Mouse (Mus musculus): ENCODE measurements around the gene Tnip1.

Tnip1 gene

DNA sequence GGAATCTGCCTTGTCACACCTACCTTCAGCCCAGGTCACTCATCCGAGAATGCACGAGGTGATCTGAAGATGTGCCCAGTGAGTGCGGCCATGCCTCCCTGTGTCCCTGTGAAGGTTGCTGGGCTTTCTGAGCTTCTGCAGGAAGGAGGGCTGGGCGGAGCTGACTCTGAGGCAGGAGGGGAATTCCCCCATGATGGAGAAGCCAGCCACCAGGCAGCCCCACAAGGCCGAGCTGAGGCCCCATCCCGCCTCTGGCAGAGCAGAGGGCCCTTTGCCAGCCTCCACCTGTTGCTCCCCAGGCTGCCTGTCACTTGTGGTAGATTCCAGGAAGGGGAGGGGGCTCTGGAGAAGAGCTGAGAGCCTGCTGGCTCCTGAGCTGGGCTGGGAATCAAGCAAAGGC, at the start of gene Tnip1:
Gene Tnip1, minus strand, starts transcription at position 108 of the 400 bp plus-strand sequence.
- no peak for DNase-seq

DNA sequence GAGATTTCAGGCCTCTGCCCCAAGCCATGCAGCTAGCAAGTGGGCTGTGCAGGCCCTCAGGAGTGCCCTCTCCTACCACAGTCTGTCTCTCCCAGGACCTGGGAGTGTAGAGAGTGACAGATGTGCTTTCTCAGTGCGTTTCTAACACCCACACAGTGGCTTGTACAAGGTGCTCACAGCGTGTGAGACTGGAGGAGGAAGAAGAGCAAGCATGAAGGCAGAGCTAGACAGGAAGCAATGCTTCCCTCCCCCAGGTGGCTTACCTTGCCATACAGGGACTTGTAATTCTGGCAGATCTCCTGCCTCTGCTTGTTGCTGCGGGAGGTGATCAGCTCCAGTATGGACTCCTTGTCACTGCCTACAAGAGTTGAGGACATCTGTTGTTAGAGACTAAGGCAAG, 48.7 kb upstream of the Tnip1 start:
- no peak for DNase-seq

DNA sequence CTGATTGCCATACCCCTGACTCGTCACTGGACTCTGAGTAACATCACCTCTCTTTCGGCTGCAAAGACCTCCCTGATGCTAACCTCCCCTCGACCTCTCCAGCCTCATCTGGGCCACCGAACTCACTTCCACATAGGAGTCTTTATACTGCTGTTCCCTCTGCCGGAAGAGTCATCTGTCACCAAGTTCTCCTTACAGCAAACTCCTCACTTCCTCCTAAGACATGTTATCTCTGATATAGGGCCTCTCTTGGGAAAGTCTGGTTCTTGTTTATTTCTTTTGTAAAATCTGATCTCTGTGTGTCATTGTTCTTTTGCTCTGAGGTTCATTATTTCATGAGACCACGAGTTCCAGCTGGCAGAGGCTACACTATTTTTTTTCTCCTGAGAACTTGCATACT, 45.5 kb upstream of the Tnip1 start:
- DNase-seq = no peak

DNA sequence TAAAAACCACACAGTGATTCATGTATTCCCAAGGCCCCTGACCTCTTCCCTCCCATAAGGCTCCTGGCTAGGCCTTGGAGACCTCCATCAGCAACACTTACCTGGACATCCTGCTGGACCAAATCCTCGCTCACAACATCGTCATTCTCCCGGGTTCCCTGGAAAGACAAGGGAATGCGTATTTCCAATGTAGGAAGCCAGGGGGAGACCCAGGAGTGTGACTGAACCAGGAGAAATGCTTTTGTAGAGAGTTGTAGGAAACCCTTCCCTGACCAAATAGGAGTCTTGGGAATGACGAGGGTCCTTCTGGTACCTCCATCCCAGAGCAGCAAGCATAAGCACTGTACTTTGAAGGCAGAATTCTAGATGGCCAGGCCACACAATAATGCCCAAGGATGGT, 43.0 kb upstream of the Tnip1 start:
- DNase-seq = no peak

DNA sequence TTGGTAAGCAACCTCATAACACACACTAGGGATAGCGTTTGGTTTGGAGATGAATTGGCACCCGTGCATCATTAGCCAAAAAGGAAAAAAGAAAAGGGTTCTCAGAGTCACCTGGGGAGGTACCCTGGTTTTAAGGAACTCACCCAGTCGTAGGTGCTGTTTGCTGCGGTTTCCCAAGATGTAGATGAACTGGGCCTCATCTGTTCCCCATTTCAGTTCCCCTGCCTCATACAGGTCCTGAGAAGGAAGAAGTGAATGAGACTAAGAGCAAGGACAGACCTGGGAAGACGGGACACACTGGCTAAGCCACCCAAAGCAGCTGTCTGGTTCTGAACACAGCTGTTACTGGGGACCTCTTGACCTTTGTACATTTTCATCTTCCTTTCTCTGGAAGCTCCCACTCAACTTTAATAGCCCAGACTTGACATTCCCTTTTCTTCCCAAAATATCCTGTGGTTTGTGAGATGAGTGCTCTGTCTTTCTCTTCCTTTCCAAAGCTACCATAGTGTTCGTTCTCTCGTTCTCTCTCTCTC, 42.3 kb upstream of the Tnip1 start:
- no peak for DNase-seq

DNA sequence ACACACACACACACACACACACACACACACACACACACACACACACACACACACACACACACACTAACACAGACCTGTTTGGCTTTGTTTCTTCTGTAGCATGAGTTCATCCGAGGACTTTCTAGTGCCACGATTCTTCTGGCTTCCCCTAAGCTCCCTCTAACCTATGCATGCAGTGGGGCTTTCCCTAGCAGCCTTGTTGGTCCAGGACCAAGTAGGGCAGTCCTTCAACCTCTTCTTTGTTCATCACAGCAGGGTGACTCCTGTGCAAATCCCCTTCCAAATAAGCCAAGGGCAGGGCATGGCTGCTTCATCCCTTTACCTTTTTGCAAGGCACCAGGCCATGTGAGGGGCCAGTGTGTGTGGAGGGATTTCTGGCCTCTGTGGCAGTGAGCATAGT, 36.0 kb upstream of the Tnip1 start:
- DNase-seq = no peak

DNA sequence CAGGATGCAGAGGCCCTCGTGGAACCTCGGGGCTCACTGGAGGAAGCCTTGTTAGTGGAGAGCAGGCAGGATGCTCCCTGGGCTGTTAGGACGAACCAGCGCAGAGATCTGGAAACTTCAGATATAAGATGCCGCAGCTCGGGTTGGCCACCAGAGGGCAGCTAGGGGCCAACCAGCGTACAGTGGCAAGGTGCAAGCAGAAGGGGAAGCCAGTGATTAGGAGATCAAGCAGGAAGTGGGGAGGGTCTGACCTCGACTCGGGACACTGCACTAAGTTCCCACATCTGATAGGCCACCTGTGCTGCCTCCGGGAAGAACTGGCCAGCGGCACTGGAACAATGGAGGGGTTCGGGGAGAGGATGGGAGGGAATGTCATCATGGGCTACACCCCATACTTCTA, 35.6 kb upstream of the Tnip1 start:
- DNase-seq = peak; percentile 70 to 78

DNA sequence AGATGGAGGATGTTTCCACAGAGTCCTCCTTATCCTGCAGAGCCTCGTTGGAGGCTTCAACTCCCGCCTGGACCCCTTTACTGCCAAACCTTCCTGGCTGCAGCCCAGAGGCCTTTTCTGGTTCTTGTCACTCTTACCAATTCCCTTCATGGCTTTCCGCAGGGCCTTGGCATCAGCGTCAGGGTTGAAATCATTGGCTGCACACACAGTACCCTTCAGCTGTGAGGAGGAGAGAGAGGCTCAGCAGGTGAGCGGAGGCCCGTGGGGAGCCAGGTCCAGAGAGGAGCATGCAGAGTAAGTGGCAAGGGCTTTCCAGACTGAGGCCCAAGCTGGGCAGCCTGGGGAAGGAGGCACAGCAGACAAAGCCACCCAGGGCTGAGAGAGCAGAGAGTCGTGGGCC, 33.5 kb upstream of the Tnip1 start:
- peak; percentile 65 to 67 for DNase-seq

DNA sequence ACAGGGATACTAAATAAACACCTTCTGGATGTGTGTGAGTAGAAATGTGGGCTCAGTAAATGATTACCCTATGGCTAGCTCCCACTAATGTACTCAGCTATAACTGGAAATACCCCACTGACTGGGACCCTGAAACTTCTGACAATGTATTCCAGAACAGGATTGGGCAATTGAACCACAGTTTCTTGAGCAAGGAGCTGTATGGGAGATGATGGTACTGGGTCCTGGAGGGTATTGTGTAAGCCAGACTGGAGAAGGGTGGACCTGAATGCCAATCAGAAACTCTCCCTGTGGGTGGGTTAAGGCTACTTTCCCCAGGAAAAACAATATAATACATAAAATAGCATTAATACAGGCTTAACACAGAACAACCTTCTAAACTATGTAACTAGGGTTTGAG, 27.2 kb upstream of the Tnip1 start:
- DNase-seq = no peak

DNA sequence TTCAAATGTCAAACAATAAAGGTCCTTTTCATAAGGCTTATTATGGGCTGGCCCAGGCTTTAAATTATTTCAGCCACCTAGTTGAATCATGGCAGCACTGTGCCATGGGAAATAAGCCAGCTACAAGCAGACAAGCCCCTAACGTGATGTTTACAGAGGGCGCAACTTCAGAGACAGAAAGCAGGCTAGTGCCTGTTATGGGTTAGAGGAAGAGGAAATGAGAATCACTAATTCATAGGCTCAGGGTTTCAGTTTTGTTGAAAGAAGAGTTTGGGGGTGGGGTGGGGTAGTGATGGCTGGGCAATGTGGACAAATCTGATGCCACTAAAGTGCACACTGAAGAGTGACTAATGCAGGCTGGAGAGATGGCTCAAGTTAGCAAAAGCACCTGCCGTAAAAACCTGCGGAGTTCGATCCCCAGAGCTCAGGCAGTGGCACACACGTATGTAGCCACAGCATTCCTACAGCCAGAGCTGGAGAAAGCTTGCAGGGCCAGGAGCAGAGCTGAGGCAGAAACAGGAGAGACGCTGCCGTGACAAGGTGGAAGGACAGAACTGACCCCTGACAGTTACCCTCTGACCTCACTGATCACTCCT, 26.1 kb upstream of the Tnip1 start:
- no peak for DNase-seq

DNA sequence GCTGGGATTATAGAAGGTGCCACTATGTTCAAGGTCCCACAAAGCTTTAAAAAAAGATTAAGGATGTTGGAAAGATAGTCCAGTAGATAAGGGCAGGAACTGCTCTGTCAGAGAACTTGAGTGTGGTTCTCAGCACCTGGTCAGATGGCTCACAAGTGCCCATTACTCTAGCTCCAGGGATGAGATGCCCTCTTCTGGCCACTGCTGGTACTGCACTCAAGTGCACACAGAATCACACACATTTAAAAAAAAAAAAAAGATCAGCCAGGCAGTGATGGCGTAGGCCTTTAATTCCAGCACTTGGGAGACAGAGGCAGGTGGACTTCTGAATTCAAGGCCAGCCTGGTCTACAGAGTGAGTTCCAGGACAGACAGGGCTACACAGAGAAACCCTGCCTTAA, 25.3 kb upstream of the Tnip1 start:
- peak in 1 of 2 experiments; percentile 57 for DNase-seq

DNA sequence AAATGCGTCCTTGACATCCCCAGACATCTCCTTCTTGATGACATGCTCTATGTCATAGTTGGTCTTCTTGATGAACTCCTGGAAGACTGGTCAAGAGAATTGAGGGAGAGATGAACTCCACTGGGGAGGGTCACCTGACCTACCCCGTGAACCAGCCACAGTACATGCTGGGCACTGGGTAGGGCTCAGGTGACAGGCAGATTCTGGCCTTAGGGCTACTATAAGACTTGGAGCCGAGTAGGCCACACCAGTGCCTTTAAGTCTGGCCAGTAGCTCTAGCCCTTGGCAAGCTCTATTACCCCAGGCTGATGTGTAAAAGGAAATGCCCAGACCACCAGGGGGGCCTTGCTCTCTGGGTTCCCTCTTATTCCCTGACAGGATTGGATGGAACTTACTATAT, 22.4 kb upstream of the Tnip1 start:
- no peak for DNase-seq

DNA sequence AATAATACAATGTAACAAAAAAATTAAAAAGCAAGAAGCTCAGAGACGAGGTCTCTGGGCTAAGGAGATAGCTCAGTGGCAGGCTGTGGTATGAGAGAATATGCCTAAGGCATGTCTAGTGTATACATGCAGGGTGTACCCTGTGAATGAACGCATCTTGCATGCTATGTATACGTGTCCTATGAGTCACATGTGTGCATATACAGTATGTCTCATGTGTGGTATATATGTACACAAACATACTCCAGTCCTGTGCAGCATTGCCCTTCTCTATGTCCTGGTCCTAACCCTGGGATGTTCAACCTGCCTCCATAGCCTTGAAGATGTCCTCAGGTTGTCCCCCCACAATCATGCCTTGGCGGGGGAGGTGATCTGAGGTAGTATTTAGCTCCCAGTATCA, 21.9 kb upstream of the Tnip1 start:
- no peak for DNase-seq

DNA sequence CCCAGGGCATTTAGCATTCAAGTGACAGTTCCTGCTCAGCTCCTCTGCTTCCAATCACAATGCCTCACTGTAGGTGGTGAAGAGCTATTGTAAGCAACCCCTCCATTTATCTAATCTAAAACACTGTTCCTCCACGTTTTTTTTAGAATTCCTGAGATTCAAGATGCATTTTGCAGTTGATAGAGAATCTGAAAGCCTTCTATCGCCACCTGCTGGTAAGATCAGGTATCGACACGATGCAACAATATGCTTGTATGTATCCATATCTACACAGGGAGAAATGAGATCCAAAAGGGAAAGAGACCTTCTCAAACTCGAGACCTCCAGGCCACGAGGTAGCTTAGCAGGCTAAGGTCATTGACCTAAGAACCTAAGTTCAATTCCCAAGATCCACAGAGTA, 21.4 kb upstream of the Tnip1 start:
- DNase-seq = peak; percentile 76 to 90

DNA sequence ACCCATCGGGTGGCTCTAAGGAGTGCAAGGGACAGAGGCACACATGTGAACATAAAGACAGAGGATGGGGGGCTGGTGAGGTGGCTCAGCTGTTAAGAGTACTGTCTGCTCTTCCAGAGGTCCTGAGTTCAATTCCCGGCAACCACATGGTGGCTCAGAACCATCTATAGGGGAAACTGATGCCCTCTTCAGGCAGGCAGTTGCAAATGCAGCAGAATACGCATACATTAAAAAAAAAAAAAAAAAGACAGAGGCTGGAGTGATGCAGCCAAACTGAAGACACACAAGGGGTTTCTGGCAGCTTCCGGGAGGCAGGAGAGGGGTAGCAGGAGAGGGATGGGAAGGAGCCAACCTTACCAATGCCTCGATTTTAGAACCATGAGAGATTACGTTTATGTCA, 19.8 kb upstream of the Tnip1 start:
- no peak for DNase-seq

DNA sequence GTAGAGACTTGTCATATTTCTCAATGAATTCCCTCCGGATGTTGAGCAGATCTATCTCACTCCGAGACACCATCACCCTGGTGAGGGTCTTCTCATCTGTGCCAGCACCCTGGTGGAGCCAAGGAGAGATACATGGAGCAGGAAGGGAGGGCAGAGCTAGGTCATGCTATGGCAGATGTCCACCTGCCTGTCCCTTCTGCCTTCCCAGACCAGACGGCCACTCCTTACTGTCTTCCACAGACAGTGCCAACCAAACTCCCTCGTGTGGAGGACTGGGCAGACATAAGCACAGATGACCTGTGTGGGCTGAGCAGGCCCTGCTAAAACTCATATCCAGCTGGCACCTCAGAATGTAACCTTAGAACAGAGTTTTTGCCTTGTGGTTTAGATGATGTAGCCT, 18.9 kb upstream of the Tnip1 start:
- DNase-seq = peak in 1 of 2 experiments; percentile 25

DNA sequence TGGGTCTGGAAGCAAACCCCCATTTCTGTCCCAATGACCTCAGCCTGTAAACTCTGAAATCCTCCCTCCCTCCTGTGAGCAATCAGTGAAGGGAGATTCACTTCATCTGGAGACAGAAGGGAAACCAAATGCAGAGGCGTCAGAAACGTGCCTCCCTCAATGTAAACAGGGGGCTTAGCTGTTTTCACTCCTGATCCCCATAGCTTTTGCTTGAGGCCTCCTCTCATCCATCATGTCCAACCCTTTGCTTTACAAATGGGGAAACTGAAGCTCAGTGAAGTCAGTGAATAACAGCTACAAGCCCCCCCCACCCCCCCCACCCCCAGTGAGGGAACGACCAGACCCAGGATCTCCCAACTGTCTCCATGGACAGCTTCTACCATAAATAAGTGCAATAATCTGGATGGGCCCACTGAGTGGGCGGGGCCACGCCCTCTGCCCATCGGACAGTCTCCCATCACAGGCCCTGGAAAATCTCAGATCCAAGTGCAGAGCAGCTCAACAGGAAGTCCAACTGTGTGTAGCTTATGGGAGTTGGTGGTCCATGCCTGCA, 14.7 kb upstream of the Tnip1 start:
- DNase-seq = no peak

DNA sequence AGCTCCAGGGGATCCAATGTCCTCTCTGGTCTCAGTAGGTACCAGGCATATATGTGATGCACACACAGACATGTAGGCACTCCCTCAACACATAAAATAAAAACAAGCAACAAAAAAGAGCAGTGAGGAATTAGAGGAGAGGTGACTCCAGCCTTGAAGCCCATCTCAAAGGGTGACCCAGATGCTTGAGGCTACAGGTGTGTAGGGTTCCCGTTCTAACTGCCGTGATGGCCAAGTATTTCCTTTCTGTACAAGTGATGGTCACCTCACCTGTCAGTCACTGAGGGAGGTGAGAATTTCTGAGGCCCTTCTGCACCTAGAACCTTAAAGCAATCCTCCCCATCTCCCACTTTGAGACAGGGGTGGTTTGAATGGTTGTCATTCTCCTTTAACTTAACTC, 13.6 kb upstream of the Tnip1 start:
- DNase-seq = no peak

DNA sequence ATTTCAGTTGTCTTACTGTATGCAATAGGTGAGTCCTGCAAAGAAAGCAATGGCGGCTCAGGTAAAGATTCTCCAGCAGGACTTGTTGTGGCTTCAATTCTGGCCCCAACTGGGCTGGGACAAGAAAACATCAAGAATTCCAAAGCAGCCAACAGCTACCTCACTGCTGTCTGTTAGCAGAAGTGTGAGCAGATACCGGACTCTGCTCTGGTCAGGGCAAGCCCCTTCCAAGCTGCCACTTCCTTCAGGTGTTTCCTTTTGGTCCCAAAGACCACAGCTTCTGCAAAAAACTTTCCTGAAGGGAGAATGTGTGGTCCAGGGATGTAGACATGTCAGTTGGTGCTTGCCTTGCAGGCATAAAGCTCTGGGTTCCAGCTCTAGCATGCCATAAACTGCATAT, 13.0 kb upstream of the Tnip1 start:
- no peak for DNase-seq

DNA sequence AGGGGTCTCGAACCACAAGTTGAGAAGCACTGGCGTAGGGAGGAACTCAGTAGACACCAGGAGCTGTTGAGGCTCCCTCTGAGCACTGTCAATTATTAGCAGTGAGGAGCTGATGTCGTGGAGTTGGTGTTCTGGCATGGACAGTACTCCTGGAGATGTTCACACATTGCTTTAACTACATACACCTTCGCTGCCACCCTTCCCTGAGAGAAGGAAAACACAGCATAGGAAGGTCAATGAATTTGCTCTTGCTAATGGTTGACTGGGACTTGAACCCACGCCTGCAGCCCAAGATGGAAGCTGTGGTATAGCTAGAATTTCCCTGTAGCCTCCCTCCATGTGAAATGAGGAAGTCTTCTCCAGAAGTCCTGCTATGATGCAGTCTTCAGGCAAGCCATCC, 12.6 kb upstream of the Tnip1 start:
- no peak for DNase-seq

DNA sequence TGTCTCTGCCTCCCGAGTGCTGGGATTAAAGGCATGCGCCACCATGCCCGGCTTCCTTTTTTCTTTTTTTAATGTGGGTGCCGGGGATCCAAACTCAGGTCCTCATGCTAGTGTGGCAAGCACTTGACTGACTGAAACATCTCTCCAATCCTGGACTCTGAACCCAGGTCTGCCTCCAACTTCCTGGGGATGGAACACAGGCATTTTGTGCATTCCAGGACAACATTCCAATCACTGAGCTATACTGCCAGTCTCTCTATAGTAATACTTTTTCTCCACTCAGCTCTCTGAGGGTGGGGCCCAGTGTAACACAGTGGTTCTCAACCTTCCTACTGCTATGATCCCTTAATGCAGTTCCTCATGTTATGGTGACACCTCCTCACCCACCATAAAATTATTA, 11.9 kb upstream of the Tnip1 start:
- no peak for DNase-seq

DNA sequence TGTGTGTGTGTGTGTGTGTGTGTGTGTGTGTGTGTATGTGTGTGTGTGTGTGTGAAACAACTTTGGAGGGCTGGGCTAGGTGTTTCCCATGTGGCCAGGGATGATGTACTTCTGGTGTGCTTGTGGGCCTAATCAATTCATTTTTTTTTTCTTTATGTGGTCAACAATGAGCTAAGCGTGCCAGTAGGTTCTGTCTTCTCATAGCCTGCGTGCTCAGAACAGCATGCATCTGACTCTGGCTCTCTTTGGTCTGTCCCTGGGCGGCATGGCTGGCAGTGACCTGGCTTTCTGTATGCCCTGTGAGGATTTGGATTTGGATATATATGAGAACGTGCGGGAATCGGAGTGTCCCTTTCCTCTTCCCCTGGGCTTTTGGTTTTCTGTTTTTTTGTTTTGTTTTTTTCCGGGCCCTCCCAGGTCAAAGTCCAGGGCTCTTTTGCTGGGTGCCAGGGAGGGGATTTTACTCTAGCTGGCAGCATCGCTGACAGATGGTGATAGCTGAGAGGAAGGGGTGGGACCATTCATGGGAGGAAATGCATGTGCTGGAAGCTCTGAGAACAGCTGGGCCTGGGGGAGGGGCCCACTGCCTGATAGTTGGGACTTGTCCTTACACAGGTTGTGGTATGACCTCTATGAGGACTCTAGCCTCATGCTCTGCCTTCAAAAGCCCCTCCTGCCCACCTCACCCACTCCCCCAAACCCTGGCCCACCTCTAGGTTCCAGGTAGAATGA, 10.9 kb upstream of the Tnip1 start:
- DNase-seq = peak in 1 of 2 experiments; percentile 36

DNA sequence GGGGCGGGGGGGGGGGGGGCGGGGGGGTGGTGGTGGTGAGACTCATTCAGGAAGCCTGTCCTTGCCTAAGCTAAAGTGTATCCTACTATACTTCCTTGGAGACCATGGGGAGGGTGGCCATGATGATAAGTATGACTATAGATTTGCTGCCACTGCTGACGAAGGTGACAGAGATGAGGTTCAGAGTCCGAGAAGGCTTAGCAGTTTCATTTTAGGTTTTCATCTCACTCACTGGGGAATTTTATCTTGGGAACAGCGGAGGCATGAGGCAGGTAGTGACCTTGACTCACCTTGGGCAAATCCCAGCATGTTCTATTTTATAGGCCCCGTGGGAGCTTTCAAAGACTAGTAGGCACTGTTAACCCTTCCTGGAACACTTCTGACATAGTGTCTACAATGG, 10.1 kb upstream of the Tnip1 start:
- no peak for DNase-seq

DNA sequence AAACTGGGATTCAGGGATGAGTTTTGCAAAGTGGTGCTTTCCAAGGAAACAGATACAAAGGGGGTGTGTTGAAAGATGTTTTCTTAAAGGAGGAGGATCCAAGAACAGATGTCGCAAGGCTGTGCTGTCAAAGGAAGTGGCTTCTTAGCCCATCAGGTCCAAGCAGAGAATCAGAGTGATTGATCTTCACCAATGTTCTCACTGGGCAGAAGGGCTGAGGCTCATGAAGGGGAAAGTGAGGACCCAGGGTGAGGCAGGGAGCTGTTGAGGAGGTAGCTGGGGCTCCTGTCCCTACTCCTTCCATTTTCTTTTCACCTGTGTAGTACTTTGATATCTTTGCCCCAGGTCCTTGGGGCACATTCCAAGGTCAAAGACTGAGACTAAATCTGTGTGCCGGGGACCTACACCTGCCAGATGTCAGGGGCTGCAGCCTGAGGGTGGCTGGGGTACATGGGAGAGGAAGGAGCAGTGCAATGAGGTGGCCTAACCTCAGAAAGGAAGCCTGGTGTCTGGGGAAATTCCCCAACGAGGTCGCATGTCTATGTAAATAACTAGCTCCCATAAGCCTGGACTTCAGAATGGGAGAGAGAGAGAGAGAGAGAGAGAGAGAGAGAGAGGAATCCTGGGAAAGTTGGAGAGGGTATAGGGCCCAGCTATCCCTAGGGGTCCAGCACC, 9.5 kb upstream of the Tnip1 start:
- no peak for DNase-seq
